Mouse (Mus musculus): Measurements from ENCODE around the gene D630045J12Rik.

- TF ChIP-seq CTCF (IDR thresholded peaks at IDR 0.05; ENCODE audit: extremely low read depth, insufficient read length, insufficient replicate concordance, low read depth, low read length) (no peak), POLR2A (IDR thresholded peaks at IDR 0.05; ENCODE audit: low read depth, low read length) (no peak)
Measured at GRCm38 (mm10) chr6:38244806-38245205, 9.0 kb downstream of the D630045J12Rik start.

Measured in small intestine, adult 2 months (tissue).